Mouse (Mus musculus) liver, adult (tissue): Measurements from ENCODE around the gene Pstpip1.

Experiments
- GATA4 ChIP-seq: IDR thresholded peaks from 2 replicates; pipeline ENCODE4 v1.6.1; 2014; ENCODE audit warnings: mild to moderate bottlenecking, low read length; ENCODE audit not compliant: insufficient replicate concordance

The Pstpip1 gene

DNA sequence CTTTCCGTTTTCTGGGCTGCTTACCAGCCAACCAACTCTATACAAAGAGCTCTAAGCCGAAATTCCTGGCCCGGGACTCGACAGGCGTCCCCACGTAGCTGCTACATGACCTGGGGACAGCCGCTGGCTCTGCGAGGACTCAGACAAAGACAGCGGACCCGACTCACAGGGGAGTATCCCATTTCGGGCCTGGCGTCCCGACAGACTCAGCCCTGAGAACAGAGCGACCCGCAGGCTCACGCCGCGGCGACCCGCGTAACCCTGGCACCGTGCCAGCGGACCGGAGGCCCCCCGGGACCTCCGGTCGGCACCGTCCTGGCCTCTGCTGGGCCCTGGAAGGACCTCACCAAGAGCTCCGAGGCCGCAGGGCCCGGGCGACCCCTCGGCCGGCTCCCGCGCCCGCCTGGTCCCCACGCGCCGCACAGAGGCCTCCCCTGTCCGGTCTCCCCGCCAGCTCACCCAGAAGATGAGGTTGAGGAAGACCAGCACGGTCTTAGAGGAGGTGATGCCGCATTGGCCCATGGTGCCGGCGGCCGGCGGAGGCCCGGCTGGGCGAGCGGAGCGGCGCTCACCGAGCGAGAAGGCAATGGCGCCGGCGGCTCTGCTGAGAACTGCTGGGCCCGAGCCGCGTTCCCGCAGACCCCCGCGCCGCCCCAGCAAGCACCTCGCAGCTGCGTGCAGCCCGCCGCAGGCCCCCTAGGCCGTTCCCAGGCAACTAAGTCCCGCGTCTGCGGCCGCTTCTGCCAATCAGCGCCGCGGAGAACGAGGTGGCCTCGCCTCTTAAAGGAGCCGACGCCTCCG is 70.8 kb downstream of the Pstpip1 start:
- no peak for TF ChIP-seq GATA4

DNA sequence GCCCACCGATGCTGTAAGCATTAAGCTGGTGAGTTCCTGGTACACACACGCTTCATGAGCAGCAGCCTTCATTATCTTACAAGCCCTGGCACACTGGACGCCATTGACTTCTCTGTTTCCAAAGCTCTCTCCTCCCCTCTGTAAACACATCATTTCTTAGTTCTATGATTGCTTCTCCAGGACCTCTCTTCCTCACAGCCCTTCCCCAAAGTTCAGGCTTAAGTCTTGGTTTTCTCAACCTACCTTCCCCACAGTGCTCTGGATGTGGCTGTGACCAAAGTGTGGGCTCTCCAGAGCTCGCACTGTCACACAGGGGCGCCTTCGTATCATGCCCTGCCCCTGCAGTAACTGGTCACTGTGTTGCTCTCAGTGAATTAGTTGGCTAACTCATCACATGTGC is 75.6 kb downstream of the Pstpip1 start, which contains the start of gene Tspan3:
TSS of gene Tspan3 (minus strand) at position 101 of the 400 bp plus-strand sequence.
- no peak for TF ChIP-seq GATA4

DNA sequence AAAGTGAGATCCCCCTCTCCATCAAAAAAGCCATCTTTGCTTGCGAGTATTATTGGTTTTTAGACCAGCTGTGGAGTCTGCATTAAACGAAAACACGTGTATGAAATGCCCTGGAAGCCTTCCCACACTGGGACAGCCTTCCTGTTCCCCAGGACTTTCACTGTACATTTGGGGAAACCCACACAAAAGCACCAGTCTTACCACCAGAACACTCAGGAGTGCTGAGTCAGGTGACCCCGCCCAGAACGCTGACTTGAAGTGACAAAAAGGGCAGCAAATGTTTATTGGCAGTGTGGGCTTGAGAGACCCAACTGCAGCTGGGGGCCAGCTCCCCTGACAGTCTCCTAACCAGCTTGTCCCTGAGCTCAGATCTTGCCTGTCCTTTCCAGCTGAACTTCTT is 76.4 kb downstream of the Pstpip1 start:
- TF ChIP-seq GATA4: no peak

DNA sequence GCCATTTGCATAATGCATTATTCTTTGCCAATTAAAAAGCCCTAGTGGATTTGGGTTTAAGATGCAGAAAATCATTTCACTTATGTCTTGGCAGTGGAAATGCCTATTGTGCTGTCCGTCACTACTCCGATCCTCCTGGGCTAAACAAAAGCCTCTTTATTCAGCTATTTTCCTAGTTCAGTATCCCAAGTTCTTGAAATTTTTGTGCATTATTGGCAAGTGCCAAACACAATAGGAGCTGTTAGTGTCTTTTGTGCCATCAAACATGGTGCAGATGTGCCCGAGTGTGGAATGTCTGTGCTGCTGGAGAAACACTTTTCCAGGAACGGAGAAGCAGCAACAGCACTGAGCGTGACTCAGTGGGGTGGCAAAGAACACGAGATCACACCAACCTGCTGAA is 77.9 kb downstream of the Pstpip1 start:
- TF ChIP-seq GATA4: no peak

DNA sequence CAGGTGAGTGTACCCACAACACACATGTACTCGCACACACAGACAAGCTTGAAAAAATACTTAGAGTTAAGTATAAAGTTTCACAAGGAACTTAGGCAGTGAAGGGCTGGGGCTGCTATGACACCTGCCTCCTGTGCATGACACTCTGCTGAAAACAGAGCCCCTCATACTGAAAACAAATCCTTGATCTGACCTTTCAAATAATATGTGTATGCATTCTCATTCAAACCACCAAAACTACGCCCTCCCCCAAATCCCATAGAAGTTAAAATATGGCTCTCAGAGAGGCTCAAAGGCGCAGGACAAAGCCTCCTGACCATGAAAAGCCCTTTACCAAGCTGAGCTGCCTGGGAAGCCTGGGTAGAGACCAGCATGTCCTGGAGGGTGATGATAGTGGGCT is 85.6 kb downstream of the Pstpip1 start:
- no peak for TF ChIP-seq GATA4

DNA sequence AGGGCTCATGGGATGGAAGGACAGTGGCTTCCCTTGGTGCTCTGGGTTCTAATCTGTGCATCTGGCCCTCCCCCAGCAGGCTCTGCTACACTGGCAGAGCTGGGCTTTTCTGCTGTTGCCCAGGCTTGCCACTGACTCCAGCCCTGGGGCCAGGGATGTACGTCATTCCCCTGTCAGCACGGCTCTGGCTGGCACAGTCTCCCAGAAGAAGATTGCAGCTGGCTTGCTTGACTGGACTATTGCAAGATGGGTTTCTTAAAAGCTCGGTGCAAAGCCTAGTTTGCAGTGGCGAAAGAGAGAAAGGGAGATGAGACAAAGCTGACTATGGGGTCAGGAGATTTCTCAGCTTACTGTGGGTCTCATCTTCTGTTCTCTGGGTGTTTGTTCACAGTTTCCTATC is 87.6 kb downstream of the Pstpip1 start:
- no peak for TF ChIP-seq GATA4
